8 mouse cellular contexts compared by ENCODE assay signal in the genomic region with DNA sequence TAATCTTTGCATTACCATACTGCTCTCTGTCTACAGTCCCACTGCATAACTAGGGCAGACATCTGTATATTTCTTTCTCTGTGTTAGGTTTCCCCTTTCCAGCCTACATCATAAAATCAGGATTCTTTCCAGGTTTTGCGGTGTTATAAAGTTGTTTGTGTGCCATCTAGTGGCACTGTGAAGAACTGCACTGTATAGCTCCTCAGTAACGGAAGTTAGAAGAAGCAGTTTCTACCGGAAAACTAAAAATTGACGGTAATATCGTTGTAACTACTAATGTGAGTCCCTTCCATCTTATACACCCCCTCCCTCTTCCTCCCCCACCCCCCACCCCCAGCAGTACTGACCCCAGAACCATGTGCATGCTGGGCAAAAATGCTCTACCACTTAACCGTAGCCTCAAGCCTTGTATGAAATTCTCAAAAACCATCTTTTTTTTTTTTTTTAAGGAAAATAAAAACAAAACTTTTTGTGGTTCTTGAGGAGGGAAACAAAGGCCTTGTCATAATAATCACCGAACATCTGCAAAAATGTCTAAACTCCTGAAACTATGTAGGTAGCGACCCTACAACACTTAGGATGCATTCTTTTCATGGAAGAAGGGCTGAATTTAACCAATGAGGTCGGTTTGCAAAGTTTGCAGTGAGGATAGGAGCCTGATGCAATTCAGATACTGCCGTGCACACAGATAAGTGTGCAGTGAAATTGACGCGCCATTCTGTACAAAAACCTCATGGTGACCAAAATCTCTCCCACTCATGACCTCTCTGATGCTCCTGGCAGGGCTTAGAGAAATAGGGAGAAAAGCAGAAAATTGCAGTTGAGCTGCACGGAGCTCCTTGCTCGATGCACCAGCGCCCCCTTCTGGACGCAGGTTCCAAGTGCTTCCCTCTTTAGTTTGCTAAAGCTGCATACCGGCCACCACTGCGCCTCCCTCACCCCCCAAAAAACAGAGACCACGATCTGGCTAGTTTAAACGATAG. TPM values are rescaled to one million over a fixed set of nuclear protein-coding genes. Genes with fewer than 3 reads are reported as not detected.
DNase-seq lines count a peak whose midpoint lies in the region; ATAC-seq lines count a peak whose summit lies in the region.

No protein-coding gene starts in this region.

- H3K9ac ChIP-seq in hindbrain, embryonic 15.5 days: peak overlapping the region; percentile 27; the same call in 1 of the 2 replicates

- H3K4me2 ChIP-seq in hindbrain, embryonic 15.5 days: peak overlapping the region; percentile 55

- H3K27me3 ChIP-seq in hindbrain, embryonic 15.5 days: no peaks in the 10 kb centered on the region
- no peaks in the 10 kb centered on the region for H3K27me3 ChIP-seq in megakaryocyte, embryonic 14.5 days (replicated peaks)

- 5% methylated on average over 20 of the region's 20 CpGs for WGBS in hindbrain, embryonic 15.5 days

- H3K9me3 ChIP-seq in hindbrain, embryonic 15.5 days: no peaks in the 10 kb centered on the region
- no peaks in the 10 kb centered on the region for H3K9me3 ChIP-seq in megakaryocyte, embryonic 14.5 days

- peaks cover 21% of the 10 kb centered on the region for H3K36me3 ChIP-seq in hindbrain, embryonic 15.5 days
- H3K36me3 ChIP-seq in megakaryocyte, embryonic 14.5 days (replicated peaks; ENCODE audit: low read length): peaks cover 73% of the 10 kb centered on the region

- 0 out of 2 replicates have a peak overlapping the region, but pooled peaks have one; percentile 48 for H3K27ac ChIP-seq in hindbrain, embryonic 15.5 days (replicated peaks)

- H3K4me3 ChIP-seq in hindbrain, embryonic 15.5 days: peak overlapping the region; percentile 30
- peak overlapping the region; percentile 89 for H3K4me3 ChIP-seq in megakaryocyte, embryonic 14.5 days (replicated peaks)

- H3K4me1 ChIP-seq in hindbrain, embryonic 15.5 days (replicated peaks): peaks cover 10% of the 10 kb centered on the region
- peaks cover 14% of the 10 kb centered on the region for H3K4me1 ChIP-seq in megakaryocyte, embryonic 14.5 days

- peak; percentile 67 for ATAC-seq in hindbrain, embryonic 15.5 days (ENCODE audit: low FRiP score, low read depth)

- peak; percentile 82 for DNase-seq in T-cell, adult 2 months (ENCODE audit: low spot score)
- DNase-seq in cerebellum, postnatal 25 days: peak; percentile 88 to 95
- DNase-seq in frontal cortex, postnatal 36 days (ENCODE audit: low spot score in 2 of 2): peak; percentile 82 to 89
- DNase-seq in left cerebral cortex, adult 8-10 months (ENCODE audit: low spot score in 2 of 2): peak; percentile 46 to 76
- peak; percentile 88 to 89 for DNase-seq in right cerebral cortex, adult 2 months (ENCODE audit: low spot score in 2 of 2)
- DNase-seq in urinary bladder, postnatal 10 days (ENCODE audit: low spot score): peak; percentile 71

RNA-seq across cellular contexts. Expression of gene Plgrkt, which starts 12.0 kb away (rescaled TPM):
- polyA plus RNA-seq in hindbrain, embryonic 15.5 days (2015; fragmentation: Nextera tagmentation; extraction: Ambion mirVana): 67.7 and 74.6 TPM in 2 replicates
- total RNA-seq in left cerebral cortex, adult 8-10 months (2022): 10 to 100 TPM; 22.4 to 36.2 (median 26.7) TPM
- polyA plus RNA-seq in megakaryocyte, embryonic 14.5 days (2012; ENCODE audit: insufficient read depth, low replicate concordance): 39.0 and 52.8 TPM in 2 replicates

RNA-seq across cellular contexts. Expression of gene Cd274, which starts 12.1 kb away (rescaled TPM):
- polyA plus RNA-seq in hindbrain, embryonic 15.5 days (2015; fragmentation: Nextera tagmentation; extraction: Ambion mirVana): 0.50 and 0.64 TPM in 2 replicates
- total RNA-seq in left cerebral cortex, adult 8-10 months (2022): 1 to 10 TPM; 1.6 to 3.4 (median 2.2) TPM
- 1.5 TPM in 1 of 2 replicates, not detected in the other for polyA plus RNA-seq in megakaryocyte, embryonic 14.5 days (2012; ENCODE audit: insufficient read depth, low replicate concordance)

RNA-seq across cellular contexts. Expression of gene Rln1, which starts 20.7 kb away (rescaled TPM):
- polyA plus RNA-seq in hindbrain, embryonic 15.5 days (2015; fragmentation: Nextera tagmentation; extraction: Ambion mirVana): 3.0 and 4.9 TPM in 2 replicates
- total RNA-seq in left cerebral cortex, adult 8-10 months (2022): 1 to 10 TPM in 3 of 4 experiments, under 1 TPM in 1; 0.40 to 3.3 (median 1.4) TPM
- not detected in 2 replicates for polyA plus RNA-seq in megakaryocyte, embryonic 14.5 days (2012; ENCODE audit: insufficient read depth, low replicate concordance)

RNA-seq across cellular contexts. Expression of gene Insl6, which starts 30.0 kb away (rescaled TPM):
- 1.9 and 2.4 TPM in 2 replicates for polyA plus RNA-seq in hindbrain, embryonic 15.5 days (2015; fragmentation: Nextera tagmentation; extraction: Ambion mirVana)
- total RNA-seq in left cerebral cortex, adult 8-10 months (2022): 1 to 10 TPM in 1 of 4 experiments, under 1 TPM in 1, not detected in 2; 0.57 to 1.4 TPM
- polyA plus RNA-seq in megakaryocyte, embryonic 14.5 days (2012; ENCODE audit: insufficient read depth, low replicate concordance): 0.97 TPM in 1 of 2 replicates, not detected in the other

RNA-seq across cellular contexts. Expression of gene Pdcd1lg2, which starts 55.5 kb away (rescaled TPM):
- polyA plus RNA-seq in hindbrain, embryonic 15.5 days (2015; fragmentation: Nextera tagmentation; extraction: Ambion mirVana): not detected in 2 replicates
- total RNA-seq in left cerebral cortex, adult 8-10 months (2022): under 1 TPM in 2 of 4 experiments, not detected in 2; 0.22 to 0.30 TPM
- not detected in 2 replicates for polyA plus RNA-seq in megakaryocyte, embryonic 14.5 days (2012; ENCODE audit: insufficient read depth, low replicate concordance)

Comparison
In these comparisons a context has a peak if more than half of its experiments do, and no peak if none do; other contexts are left out.
1. Peak in every context shown above with its lines: DNase-seq, ATAC-seq, H3K4me3 ChIP-seq and H3K27ac ChIP-seq.